Mouse (Mus musculus) CD4-positive, CD25-positive, alpha-beta regulatory T cell, adult 2 months (primary cell): ENCODE data around the gene Tubb5.

ENCODE experiments used
- DNase-seq: peaks from one replicate; pipeline ENCODE4 v3.0.0-alpha.2; 2012; ENCODE audit warnings: low read depth, low spot score

The Tubb5 gene

DNA sequence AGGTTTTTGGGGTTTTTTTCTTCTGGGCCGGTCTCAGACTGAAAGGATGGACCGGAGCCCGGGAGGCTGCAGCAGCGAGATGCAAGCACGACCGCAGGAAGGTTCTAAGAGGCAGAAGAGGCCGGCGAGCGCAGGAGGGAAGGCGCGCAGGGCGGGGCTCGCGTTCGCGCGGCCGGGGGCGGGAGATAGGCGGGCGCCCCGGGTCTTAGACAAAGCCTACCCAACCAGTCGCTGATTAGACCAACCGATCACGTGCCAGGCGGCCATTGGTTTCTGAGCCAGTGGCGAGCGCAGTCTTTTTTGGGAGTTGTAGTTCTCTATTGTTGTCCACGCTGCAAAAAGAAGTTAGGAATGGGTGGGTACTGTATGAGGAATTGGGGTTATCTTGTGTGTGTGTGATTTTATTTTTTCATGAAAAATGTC is at the start of gene Tubb5:
TSS of gene Tubb5 (minus strand) at position 185 of the 423 bp plus-strand sequence.
- peak; percentile 93 for DNase-seq

DNA sequence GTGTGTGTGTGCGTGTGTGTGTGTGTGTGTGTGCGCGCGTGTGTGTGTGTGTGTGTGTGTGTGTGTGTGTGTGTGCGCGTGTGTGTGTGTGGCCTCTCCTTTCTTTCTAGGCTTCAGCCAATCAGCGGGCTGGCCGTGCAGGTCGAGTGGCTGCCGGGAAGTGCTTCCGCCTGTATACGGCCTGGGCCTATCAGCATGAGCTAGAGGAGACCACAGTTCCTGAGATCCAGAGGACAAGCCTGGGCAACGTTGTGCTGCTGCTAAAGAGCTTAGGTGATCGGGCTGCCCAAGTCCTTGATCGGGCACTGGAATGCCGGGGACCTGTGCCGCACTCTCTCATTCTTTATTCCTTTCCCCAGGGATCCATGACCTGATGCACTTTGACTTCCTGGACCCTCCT is 49.6 kb upstream of the Tubb5 start:
- DNase-seq = no peak

DNA sequence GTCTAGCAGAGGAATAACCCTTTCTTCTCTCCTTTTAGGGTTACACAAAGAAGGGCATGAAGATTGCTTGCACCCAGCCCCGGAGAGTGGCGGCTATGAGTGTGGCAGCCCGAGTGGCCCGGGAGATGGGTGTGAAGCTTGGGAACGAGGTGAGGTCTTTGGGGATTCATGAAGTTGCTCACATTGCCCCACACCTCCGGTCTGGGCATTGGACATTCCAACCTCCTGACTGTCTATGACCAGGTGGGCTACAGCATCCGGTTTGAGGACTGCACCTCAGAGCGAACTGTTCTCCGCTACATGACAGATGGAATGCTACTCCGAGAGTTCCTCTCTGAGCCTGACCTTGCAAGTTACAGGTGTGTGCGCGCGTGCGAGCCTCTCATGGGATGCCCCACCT is 45.7 kb upstream of the Tubb5 start:
- no peak for DNase-seq

DNA sequence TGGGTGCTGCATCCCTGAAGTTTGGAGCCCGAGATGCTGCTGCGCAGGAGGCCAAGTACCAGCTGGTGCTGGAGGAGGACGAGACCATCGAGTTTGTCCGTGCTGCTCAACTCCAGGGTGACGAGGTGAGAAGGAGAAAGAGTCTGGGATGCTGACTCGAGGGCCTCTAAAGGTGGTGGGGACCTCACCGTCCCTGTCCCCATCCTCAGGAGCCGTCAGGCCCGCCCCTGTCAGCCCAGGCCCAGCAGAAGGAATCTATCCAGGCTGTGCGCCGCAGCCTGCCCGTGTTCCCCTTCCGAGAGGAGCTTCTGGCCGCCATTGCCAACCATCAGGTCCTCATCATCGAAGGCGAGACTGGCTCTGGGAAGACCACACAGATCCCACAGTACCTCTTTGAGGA is 44.8 kb upstream of the Tubb5 start:
- DNase-seq = no peak

DNA sequence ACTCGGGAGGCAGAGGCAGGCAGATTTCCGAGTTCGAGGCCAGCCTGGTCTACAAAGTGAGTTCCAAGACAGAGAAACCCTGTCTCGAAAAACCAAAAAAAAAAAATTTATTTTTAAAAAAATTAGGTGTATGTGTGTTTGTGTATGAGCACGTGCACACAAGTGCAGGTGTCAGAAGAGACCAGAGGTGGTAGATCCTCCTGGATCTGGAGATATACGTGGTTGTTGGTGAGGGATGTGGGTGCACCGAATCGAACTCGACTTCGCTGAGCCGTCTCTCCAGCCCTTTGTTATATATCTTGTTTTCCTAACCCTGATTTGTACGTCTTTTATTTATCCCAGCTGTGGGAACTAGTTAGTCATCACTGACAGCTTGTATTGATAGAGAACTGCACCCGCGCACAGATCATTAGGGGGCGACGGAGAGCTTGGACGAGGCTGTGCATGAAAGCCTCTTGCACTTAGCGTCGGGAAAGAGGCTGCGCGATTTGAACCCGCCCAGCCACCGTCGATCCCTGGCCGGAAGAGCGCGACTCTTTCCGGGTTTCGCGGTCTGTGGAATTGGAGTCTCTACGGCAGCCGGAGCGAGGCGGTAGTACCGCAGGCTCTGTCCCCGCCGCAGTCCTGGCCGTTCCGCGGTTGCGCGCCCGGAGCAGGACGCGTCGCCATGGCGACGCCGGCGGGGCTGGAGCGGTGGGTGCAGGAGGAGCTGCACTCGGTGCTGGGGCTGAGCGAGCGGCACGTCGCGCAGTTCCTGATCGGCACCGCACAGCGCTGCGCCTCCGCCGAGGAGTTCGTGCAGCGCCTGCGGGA is 41.3 kb upstream of the Tubb5 start, which contains the start of gene Dhx16:
TSS of gene Dhx16 (plus strand) at position 575 of the 813 bp plus-strand sequence.
- DNase-seq = peak; percentile 98

DNA sequence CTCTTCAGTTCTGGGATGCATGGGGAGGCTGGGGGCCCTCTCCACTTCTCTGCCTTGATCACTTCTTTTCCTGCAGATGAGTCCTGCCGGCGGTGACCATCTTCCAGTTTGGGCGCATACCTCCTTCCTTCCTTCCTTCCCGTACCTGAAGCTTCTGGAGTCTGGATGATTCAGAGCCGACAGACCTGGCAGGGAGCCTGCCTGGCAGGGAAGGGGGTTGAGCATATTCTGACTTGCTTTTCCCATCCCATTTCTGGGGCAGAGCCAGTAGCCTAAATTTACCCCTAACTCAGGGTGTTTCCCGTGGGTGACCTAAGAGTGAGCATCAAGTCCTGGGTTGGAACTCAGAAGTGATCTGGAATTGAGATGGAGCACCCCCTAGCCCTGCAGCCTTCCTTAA is 36.6 kb upstream of the Tubb5 start:
- DNase-seq = no peak

DNA sequence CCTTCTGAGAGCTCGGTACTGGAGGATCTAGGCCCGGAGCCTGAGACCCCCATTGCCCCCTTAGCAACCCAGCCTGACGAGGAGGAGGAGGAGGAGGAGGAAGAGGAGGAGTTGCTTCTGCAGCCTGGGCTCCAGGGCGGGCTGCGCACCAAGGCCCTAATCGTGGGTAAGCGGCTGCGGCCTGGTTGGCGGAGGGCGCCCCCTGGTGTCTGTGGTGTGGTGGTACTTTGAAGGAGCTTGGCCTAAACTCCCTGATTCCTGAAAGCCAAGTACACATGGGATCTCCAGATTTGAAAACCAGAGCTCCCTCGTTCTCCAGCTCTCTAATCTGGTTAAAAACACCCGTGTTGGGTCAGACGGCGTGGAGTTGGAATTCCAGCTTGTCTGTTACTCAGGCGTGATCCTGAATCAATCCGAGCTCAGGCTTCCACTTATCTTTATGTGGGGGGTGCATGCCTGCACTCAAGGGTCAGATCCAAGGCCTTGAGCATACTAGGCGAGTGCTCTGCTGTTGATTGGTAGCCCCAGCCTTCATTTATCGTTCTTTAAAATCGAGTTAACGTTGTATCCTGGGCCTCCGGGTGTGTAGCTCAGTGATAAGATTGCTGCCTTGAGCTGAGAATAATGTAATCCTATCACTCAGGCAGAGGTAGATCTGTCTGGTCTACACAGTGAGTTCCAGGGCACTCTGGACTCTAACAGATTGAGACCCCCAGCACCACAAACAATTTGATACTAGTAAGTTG is 35.8 kb upstream of the Tubb5 start:
- DNase-seq = peak; percentile 92

DNA sequence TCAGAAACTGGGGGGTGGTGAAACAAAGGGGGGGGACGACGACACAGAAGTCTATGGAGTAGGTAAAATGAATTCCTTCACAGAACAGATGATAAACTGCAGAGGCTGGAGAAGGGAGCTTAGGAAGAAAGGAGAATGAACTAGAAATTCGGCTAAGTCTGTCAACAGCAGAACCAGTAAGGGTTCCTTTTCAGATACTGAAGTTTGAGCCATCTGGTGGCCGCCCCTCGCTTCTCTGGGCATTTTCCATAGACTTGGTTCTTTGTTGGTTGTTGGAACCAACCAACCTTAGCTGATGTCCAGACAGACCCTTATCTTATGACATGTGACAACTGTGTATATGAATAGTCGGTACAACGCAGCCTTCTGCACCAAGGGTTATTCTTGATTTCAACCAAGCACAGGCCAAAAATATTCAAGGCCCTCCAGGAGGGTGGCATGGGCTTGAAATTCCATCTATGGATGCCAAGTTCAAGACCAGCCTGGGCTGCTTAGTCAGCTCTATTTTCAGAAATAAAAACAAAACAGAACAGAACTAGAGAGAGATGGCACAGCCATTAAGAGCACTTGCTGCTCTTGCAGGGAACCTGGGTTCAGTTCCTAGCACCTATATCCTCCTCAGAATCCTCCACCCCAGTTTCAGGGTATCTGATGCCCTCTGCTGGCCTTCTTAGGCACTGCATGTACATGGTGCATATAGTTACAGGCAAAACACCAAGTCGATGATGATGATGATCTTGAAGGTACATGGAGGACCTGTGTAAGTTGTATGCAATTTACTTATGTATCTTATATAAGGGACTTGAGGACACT is 33.0 kb upstream of the Tubb5 start:
- DNase-seq = peak; percentile 80

DNA sequence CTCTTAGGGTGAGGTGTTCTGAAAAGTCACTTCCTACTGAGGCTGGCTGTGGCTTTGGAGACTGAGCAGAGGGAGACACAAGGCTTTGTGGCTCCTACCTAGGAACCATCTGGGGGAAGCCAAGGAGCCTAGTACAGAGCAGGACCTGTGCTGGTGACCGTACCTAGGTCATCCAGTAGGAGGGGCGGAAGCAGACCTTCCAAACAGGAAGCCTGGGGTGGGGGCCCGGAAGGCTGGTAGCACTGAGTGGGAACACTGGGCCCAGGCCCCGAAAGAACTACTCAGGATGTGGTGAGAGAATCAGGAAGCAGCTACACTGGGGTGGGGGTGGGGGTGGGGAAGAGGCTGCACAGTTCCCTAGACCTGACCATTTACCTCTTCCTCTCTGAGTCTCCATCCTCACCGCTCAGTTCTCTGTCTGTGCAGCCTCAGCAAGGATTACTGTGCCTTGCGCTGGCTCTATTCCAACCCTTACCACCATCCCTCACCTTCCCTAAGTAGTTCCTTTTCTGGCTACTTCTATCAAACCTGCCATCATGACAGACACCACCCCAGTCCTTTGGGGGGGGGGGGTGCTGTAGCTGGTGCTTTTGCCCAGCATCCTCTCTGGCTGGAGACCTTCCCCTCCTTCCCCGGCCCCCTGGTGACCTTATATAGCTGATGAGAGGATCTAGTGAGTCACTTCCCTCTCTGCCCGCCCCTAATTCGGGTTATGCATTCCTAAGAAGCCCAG is 32.2 kb upstream of the Tubb5 start:
- peak; percentile 80 for DNase-seq

DNA sequence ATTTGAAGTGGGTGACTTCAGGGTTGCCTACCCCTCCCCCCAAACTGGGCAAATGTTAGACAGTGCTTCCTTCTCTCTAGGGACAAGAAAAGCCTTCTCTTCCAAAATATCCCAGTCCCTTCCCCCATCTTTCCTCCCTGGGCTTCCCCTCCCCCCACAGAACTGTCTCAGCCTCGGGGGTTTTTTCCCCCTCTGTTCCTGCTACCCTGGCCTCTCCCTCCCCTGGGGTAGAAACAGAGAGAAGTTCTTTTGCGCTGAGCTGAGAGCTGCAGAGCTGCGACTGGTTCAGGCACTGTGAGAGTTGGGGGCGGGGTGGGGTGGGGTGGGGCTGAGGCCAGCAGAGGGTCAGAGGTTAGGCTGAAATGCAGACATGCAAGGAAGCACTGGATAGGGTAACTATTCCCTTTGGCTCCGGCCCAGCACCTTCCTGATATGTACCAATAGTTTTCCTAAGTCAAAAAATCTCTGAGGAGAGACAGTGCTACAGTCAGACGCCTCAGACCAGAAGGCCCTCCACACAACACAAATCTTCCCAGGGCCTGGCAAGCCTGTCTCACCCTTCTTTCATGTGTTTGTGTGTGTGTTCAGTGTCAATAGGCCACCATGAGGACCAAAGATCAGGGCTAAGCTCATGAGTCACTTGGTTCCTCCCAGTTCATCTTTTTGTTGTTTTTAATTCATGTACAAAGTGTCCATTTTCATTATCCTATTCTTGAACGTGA is 31.4 kb upstream of the Tubb5 start:
- peak; percentile 42 for DNase-seq

DNA sequence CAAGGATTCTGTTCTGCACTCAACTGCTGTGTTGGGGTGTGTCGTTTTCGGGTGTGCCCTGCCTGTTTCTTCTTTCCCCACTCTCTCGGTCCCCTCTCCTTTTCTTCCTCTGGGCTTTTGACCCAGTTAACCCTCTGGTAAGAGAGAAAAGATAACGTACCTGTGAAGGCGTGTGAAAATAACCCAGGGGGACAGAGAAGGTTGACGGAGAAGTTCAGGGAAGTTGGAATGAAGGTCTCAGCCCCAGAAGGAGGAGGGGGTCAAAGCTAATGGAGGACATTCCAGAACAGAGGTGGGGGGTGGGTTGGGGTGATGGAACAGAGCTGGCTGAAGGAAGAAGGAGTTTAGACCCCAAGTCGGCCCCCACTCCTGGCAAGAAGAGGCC is 30.8 kb upstream of the Tubb5 start:
- no peak for DNase-seq

DNA sequence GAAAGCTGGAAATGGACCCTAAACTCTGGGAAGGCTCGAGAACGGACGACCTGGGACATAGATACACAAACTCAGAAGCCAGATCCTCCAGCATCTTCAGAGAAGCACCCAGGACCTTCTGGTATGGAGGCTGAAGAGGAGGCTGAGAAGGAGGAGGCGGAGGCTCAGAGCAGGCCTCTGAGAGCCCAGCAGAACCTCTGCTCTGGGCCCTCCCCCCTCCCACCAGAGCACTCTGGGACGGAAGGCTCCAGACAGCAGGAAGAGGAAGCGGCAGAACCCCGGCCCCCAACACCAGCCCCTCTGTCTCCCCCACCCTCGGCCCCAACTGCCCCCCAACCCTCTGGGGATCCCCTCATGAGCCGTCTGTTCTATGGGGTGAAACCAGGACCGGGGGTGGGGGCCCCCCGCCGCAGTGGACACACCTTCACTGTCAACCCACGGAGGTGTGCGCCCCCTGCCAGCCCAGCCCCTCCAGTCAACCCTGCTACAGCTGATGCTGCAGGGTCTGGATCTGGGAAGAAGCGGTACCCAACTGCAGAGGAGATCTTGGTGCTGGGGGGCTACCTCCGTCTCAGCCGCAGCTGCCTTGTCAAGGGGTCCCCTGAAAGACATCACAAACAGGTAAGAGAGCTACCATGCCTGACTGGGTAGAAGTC is 30.2 kb upstream of the Tubb5 start:
- DNase-seq = peak; percentile 80

DNA sequence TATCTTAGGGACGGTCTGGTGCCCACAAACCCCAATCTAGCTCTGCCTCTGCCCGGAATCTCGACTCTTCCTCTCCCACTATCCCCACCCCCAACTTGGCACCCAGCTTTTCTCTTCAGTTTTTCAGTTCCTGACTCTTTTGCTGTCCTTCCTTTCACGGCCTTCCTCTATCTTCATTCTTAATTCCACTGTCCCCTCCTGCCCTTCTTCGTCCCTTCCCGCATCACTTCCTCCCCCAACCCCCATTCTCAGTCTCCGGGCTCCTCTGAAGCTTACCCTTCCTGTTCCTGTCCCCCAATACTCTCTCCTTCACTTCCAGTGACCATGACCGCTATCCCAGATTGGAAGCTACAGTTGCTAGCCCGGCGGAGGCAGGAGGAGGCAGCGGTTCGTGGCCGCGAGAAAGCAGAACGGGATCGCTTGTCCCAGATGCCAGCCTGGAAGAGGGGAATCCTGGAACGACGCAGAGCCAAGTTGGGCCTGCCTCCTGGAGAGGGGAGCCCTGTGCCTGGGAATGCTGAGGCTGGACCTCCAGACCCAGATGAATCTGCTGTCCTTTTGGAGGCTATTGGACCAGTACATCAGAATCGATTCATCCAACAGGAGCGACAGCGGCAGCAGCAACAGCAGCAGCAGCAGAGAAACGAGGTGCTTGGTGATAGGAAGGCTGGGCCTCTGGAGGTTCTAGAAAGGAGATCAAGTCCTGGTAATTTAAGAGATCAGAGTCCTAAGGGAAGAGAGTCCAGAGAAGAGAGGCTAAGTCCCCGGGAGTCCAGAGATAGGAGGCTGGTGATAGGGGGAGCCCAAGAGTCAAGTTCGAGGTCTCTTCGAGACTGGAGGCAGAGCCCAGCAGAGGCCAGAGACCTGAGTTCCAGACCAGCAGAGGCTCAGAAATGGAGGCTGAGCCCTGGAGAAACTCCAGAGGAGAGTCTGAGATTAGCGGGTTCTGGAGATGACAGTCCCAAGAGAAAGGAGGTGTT is 29.1 kb upstream of the Tubb5 start:
- peak; percentile 68 for DNase-seq

DNA sequence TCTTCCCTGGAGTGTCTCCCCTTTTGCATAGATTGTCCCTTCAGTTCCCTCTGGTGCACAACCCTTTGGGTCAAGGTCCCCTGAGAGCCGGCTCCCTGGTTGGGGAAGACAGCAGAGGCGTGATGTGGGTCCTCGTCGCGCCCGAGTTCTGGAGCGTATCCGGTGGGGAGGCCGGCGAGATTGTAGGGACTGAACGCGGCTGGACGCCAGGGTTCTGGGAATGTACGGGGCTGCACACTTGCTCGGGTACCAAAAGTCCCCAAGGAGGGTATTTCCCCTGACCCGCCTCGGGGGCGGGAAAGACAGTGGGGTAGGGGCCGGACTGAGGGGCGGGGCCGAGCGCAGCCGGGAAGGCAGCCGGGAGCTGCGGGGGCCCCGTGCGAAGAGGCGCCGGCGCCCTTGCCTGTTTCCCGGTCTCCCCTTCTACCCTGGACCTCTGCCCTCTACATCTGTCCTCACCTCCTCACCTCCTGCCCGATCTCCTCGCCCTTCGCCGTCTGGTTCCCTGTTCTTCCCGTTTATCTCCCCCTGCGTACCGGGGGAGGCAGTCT is 28.2 kb upstream of the Tubb5 start:
- DNase-seq = peak; percentile 70

DNA sequence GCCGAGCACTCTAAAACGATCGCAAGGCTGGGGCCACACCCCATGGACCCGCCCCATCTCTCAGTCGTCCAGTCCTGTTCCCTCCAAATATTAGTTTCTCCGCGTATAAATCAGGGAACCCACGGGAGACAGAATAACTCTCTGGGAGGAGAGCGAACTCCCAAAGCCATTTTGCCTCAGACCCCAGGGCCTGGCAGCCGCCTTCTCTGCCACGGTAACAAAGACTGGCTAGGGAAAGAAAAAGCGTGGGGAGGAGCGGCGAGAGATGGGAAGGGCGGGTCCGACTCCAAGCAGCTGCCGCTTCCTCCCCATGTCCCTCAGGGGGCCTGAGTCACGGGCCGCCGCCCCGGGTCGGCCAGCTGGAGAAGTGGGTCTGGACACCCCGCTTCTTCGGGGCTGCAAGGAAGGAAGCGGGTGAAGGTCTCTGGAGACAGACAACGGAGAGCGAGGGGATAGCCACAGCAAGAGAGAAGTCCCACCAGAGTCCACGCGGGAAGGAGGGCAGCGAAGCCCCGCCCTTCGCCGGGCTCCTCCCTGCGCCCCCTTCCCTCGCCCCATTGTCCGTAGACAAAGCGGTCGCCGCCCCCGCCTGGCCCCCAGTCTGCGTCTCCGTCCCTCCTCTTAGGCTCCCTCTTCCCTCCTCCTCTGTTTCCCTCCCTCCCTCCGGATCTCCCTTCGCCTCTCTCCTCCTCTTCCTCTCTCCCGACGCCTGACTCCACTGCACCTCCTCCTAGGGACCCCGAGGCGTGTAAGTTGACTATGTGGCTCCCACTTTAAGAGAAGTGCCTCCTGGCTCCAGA is 27.6 kb upstream of the Tubb5 start, which contains the start of gene Ppp1r18:
TSS of gene Ppp1r18 (plus strand) at position 113 of the 800 bp plus-strand sequence.
- peak; percentile 51 for DNase-seq

DNA sequence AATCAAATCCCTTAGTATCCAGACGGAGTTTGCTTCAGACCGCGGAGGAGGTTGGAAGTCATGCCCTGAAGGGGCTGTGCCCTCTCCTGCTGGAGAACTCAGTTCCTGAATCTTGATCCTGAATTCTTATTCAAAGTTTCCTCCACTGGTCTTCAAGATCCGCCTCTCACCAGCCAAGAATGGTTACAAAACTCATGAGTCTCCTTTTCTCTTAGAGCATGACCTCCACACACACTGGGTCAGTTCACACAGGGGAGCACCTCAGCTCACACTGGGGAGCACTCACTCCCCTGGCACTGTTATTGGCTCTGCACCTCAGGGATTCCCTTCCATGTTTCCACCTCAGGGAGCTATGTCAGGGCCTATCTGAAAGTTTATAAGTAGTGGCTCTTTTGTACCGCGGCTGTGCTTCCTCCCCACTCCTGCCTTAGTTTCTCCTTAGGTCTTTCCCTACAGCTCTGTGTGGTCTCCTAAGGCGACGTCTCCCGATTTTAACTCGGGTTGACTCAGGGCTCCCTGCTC is 26.8 kb upstream of the Tubb5 start:
- DNase-seq = no peak

DNA sequence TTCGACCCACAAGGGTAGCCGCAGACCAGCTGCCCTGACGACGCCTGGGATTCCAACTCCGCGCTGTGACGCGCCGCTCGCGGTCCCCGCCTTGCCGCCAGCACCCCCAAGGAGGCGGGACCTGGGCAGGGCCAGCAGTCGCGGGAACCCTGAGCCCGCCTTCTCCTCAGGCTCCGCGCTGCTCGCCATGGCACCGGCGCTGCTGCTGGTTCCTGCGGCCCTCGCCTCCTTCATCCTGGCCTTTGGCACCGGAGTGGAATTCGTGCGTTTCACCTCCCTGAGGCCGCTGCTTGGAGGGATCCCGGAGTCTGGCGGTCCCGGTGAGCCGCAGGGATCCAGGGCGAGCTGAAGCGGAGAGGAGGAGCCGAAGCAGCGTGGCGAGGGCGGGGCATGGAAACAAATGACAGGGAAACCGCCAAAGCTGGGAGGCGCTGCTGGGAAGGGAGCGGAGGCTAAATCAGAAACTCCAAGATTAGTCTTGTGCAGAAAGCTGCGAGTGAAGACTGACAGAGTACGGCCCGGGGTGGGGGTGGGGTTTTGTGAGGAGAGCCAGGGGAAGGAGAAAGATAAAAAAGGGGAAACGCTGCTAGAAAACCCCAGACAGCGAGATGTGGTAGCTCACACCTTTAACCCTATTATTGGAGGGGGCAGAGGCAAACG is 23.2 kb upstream of the Tubb5 start, which contains the start of gene Nrm:
TSS of gene Nrm (plus strand) at position 121 of the 660 bp plus-strand sequence.
- peak; percentile 90 for DNase-seq
